Mouse (Mus musculus) heart, embryonic 16.5 days (tissue): ENCODE data around the gene 1700022I11Rik. TPM values are rescaled to one million over a fixed set of nuclear protein-coding genes. Genes with fewer than 3 reads are reported as not detected.

Experiments used
- ATAC-seq: fragments of 200-750 bp; cut with Nextera tagmentation; replicated peaks from 2 replicates; pipeline ENCODE4 v1.8.0; 2017; ENCODE audit warnings: moderate number of reproducible peaks; ENCODE audit not compliant: insufficient read depth, low FRiP score; ENCODE audit errors: extremely low read depth
- H3K27ac ChIP-seq: fragments of 300-500 bp; sonication (generic); 2 replicates; pipeline ENCODE4 v1.5.1; 2014; ENCODE audit warnings: mild to moderate bottlenecking, low read length, control low read depth, moderate library complexity
- H3K27me3 ChIP-seq: fragments of 300-500 bp; sonication (generic); 2 replicates; pipeline ENCODE4 v1.6.1; 2014; ENCODE audit warnings: low read length, mixed read lengths; ENCODE audit not compliant: control insufficient read depth, insufficient read depth
- H3K36me3 ChIP-seq: fragments of 300-500 bp; sonication (generic); 2 replicates; pipeline ENCODE4 v1.6.1; 2014; ENCODE audit not compliant: control insufficient read depth, insufficient read depth
- H3K4me1 ChIP-seq: fragments of 300-500 bp; sonication (generic); 2 replicates; pipeline ENCODE4 v1.6.1; 2014; ENCODE audit warnings: low read length, mixed read lengths; ENCODE audit not compliant: control insufficient read depth, insufficient read depth
- H3K4me2 ChIP-seq: fragments of 300-500 bp; sonication (generic); 2 replicates; pipeline ENCODE4 v1.6.1; 2014; ENCODE audit warnings: low read depth, mild to moderate bottlenecking, control low read depth, low read length
- H3K4me3 ChIP-seq: fragments of 300-500 bp; sonication (generic); 2 replicates; pipeline ENCODE4 v1.5.1; 2014; ENCODE audit warnings: mild to moderate bottlenecking, control low read depth, low read length
- H3K9ac ChIP-seq: fragments of 300-500 bp; sonication (generic); 2 replicates; pipeline ENCODE4 v1.6.1; 2014; ENCODE audit warnings: low read length, control low read depth
- H3K9me3 ChIP-seq: fragments of 300-500 bp; sonication (generic); replicated peaks from 2 replicates; pipeline ENCODE4 v1.6.1; 2016; ENCODE audit warnings: low read length; ENCODE audit not compliant: control insufficient read depth
- WGBS: fragments of 180-500 bp; shearing (Covaris S2); extraction: QIAGEN DNeasy Blood & Tissue Kit; methylation state at CpG from one replicate; pipeline ENCODE4 v1.1.7; 2014; 5-methylcytosine and 5-hydroxymethylcytosine counted together
- polyA plus RNA-seq: library from polyadenylated mRNA; unstranded; fragments of >200 nt; fragmentation: Nextera tagmentation; extraction: Ambion mirVana; gene quantifications from 2 replicates; pipeline ENCODE4 v1.2.1, GENCODE M21; 2015

The 1700022I11Rik gene
- polyA plus RNA-seq, 1 experiment from 2014 or later = 1.4 TPM

- no peaks in the 10 kb centered on the region for H3K27me3 ChIP-seq
- H3K9me3 ChIP-seq = no peaks in the 10 kb centered on the region
- H3K36me3 ChIP-seq = 0 out of 2 replicates have a peak, but pooled peaks cover 7% of the 10 kb centered on the region
- H3K4me3 ChIP-seq = no peak overlapping the region
- no peak for ATAC-seq
- H3K27ac ChIP-seq = no peak overlapping the region
- H3K4me2 ChIP-seq = no peak overlapping the region
- no peak overlapping the region for H3K9ac ChIP-seq
- WGBS = 71% methylated on average over 12 of the region's 12 CpGs
- H3K4me1 ChIP-seq = peaks cover 14% of the 10 kb centered on the region
Measured at GRCm38 (mm10) chr4:43002756-43003439, 33.5 kb downstream of the 1700022I11Rik start.

DNA sequence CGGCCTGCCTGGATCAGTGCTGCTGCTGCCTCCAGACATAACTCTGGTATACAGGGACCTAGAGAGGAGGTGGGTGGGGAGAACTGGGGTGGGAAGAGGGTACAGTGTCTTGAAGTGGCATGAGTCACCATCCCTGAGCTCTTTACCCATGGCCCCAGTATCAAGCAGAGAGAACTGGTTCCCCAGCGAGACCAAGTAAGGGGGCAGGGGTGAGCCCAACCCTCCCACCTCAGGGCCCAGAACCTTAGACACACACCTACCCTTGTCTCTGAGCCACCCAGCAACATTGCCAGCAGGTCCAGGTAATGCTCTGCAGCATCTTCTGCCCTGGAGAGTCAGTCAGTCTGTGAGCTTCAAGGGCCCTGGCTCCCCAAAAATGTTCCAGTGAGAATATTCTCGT, 35.5 kb downstream of the 1700022I11Rik start:
- no peak for ATAC-seq
- H3K36me3 ChIP-seq = 0 out of 2 replicates have a peak, but pooled peaks cover 7% of the 10 kb centered on the region
- H3K9ac ChIP-seq = no peak overlapping the region
- H3K27ac ChIP-seq = no peak overlapping the region
- no peaks in the 10 kb centered on the region for H3K27me3 ChIP-seq
- 92% methylated on average over 3 of the region's 3 CpGs for WGBS
- H3K9me3 ChIP-seq = no peaks in the 10 kb centered on the region
- H3K4me2 ChIP-seq = no peak overlapping the region
- peaks cover 10% of the 10 kb centered on the region for H3K4me1 ChIP-seq
- H3K4me3 ChIP-seq = no peak overlapping the region

- no peaks in the 10 kb centered on the region for H3K27me3 ChIP-seq
- WGBS = 66% methylated on average over 2 of the region's 2 CpGs
- ATAC-seq = no peak
- 0 out of 2 replicates have a peak, but pooled peaks cover 7% of the 10 kb centered on the region for H3K36me3 ChIP-seq
- H3K27ac ChIP-seq = no peak overlapping the region
- H3K4me2 ChIP-seq = no peak overlapping the region
- H3K4me3 ChIP-seq = no peak overlapping the region
- peaks cover 10% of the 10 kb centered on the region for H3K4me1 ChIP-seq
- no peak overlapping the region for H3K9ac ChIP-seq
- no peaks in the 10 kb centered on the region for H3K9me3 ChIP-seq
Measured at GRCm38 (mm10) chr4:43005765-43006164, 36.4 kb downstream of the 1700022I11Rik start.

DNA sequence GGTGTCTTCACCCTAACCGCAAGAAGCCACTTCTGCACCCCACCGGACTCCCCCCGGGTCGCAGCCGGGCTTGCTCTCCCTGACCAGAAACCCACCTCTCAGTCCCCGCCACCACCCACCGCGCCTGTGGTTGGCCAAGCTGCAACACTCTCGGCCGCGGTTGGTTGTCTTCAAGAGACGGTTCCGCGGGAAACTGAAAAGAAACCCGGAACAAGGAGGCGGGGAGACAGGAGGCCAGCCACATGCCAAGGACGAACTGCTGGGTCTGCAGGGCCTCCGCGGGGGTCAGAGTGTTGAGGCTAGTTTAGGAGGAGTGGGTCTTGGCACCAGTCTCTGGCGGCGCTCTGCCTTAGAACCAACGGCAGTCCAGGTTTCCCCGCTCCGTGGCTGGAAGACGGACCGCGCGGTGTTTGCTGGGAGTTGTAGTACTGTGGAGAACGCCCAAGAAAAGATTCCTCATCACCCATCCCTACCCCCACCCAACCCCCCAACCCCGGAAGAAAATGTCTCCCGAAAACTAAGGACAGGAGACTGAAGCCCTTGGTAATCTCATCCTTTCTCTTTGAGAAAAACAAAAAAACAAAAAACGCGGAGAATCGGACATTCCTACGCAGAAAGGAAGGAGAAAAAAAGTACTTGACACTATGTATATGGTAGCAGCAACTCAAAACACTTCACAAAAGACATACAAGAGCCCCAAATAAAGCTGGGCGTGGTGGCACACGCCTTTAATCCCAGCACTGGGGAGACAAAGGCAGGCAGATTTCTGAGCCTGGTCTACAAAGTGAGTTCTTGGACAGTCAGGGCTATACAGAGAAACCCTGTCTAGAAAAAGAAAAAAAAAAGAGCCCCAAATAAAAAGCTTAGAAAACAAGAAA, 41.0 kb downstream of the 1700022I11Rik start, which contains the start of gene Fancg:
Fancg (minus strand) TSS at position 346 of the 878 bp plus-strand sequence.
- under 1% methylated on average over 37 of the region's 37 CpGs for WGBS
- H3K4me1 ChIP-seq = peaks cover 8% of the 10 kb centered on the region
- ATAC-seq = peak; percentile 89
- peak within 1 kb of the TSS; percentile 66 for H3K4me2 ChIP-seq
- H3K27me3 ChIP-seq = no peaks in the 10 kb centered on the region
- no peaks in the 10 kb centered on the region for H3K9me3 ChIP-seq
- H3K9ac ChIP-seq = peak within 1 kb of the TSS; percentile 77
- 0 out of 2 replicates have a peak, but pooled peaks cover 3% of the 10 kb centered on the region for H3K36me3 ChIP-seq
- peak within 1 kb of the TSS; percentile 88 for H3K4me3 ChIP-seq
- H3K27ac ChIP-seq = peak within 1 kb of the TSS; percentile 39; the same call in 1 of the 2 replicates

DNA sequence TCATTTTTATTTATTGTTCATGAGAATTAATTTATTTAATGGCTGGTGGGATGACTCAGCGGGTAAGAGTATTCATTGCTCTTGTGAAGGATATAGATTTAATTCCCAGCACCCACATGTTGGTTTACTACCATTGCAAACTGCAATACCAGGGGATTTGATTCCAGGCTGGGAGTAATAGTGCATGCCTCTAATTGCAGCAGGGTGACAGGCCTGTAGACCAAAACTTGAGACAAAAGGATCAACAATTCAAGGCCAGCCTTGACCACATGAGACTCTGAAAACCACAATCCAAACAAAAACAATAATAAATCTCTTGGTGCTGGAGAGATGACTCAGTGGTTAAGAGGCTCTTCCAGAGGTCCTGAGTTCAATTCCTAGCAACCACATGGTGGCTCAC, 42.7 kb downstream of the 1700022I11Rik start:
- Histone ChIP-seq H3K9me3 (no peaks in the 10 kb centered on the region), H3K4me3 (no peak overlapping the region), H3K27me3 (no peaks in the 10 kb centered on the region), H3K4me1 (peaks cover 8% of the 10 kb centered on the region), H3K9ac (no peak overlapping the region), H3K36me3 (0 out of 2 replicates have a peak, but pooled peaks cover under 1% of the 10 kb centered on the region), H3K27ac (no peak overlapping the region), H3K4me2 (no peak overlapping the region)
- no peak for ATAC-seq
- 98% methylated on average over 1 of the region's 1 CpGs for WGBS

DNA sequence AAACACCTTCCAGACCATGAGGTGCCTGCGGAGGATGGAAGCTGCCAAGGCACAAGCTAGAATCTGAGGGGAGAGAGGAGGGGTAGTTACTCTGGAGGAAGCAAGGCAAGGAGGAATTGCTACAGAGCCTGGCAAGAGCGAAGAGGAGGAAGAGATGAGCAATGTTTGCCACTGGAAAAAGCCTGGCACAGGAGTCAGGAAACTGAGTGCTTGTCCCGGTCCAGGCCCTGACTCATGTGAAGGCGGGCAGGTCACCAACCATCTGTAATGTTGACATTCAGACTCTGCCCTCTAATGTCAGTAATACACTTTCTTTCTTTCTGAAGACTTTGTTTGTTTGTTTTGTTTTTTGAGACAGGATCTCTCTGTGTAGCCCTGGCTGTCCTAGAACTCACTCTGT, 48.8 kb downstream of the 1700022I11Rik start:
- H3K4me2 ChIP-seq = no peak overlapping the region
- no peak overlapping the region for H3K9ac ChIP-seq
- H3K9me3 ChIP-seq = no peaks in the 10 kb centered on the region
- ATAC-seq = no peak
- H3K27ac ChIP-seq = no peak overlapping the region
- H3K27me3 ChIP-seq = no peaks in the 10 kb centered on the region
- 86% methylated on average over 4 of the region's 4 CpGs for WGBS
- H3K4me3 ChIP-seq = no peak overlapping the region
- no peaks in the 10 kb centered on the region for H3K4me1 ChIP-seq
- H3K36me3 ChIP-seq = peaks cover 34% of the 10 kb centered on the region

GRCm38 (mm10) chr4:43019176-43019575, 49.8 kb downstream of the 1700022I11Rik start:
- no peaks in the 10 kb centered on the region for H3K27me3 ChIP-seq
- H3K36me3 ChIP-seq = peaks cover 38% of the 10 kb centered on the region
- H3K4me3 ChIP-seq = no peak overlapping the region
- 91% methylated on average over 10 of the region's 10 CpGs for WGBS
- no peak overlapping the region for H3K9ac ChIP-seq
- no peaks in the 10 kb centered on the region for H3K4me1 ChIP-seq
- no peak overlapping the region for H3K27ac ChIP-seq
- no peaks in the 10 kb centered on the region for H3K9me3 ChIP-seq
- H3K4me2 ChIP-seq = no peak overlapping the region
- ATAC-seq = no peak

- no peaks in the 10 kb centered on the region for H3K27me3 ChIP-seq
- ATAC-seq = no peak
- WGBS = 88% methylated on average over 23 of the region's 23 CpGs
- H3K9me3 ChIP-seq = no peaks in the 10 kb centered on the region
- peaks cover 38% of the 10 kb centered on the region for H3K36me3 ChIP-seq
- H3K9ac ChIP-seq = no peak overlapping the region
- no peak overlapping the region for H3K4me2 ChIP-seq
- H3K4me3 ChIP-seq = no peak overlapping the region
- H3K4me1 ChIP-seq = peaks cover 6% of the 10 kb centered on the region
- H3K27ac ChIP-seq = no peak overlapping the region
Measured at GRCm38 (mm10) chr4:43019641-43020465, 50.4 kb downstream of the 1700022I11Rik start.
